Mouse (Mus musculus): ENCODE data around the gene Syngr3.
"Not testable (repeated sequence)": the region's sequence is repeated elsewhere in the genome, so short reads cannot be mapped to it uniquely, and the experiment has no call there.

The Syngr3 gene

GRCm38 (mm10) chr17:24676877-24677276 lies 12.9 kb downstream of the Syngr3 start:
- DNase-seq (ENCODE audit: extremely low spot score): no peak

- DNase-seq (ENCODE audit: extremely low spot score): peak; percentile 69
Observed at GRCm38 (mm10) chr17:24676187-24676586, 13.6 kb downstream of the Syngr3 start.

GRCm38 (mm10) chr17:24674277-24674676 lies 15.5 kb downstream of the Syngr3 start:
- DNase-seq (ENCODE audit: extremely low spot score): no peak

- no peak for DNase-seq (ENCODE audit: extremely low spot score)
Observed at GRCm38 (mm10) chr17:24672141-24672540, 17.6 kb downstream of the Syngr3 start.

- DNase-seq (ENCODE audit: extremely low spot score): no peak
Observed at GRCm38 (mm10) chr17:24671346-24671745, 18.4 kb downstream of the Syngr3 start.

- no peak for DNase-seq (ENCODE audit: extremely low spot score)
Observed at GRCm38 (mm10) chr17:24670246-24670844, 19.4 kb downstream of the Syngr3 start.

GRCm38 (mm10) chr17:24669545-24670245 lies 20.1 kb downstream of the Syngr3 start, which contains the start of gene Zfp598:
Gene Zfp598 (plus strand): TSS chr17:24669687.
- DNase-seq (ENCODE audit: extremely low spot score): peak; percentile 92

- not testable (repeated sequence) for DNase-seq (ENCODE audit: extremely low spot score)
Observed at GRCm38 (mm10) chr17:24669214-24669544, 20.6 kb downstream of the Syngr3 start.

GRCm38 (mm10) chr17:24667416-24667815 lies 22.3 kb downstream of the Syngr3 start:
- DNase-seq (ENCODE audit: extremely low spot score): peak; percentile 56

GRCm38 (mm10) chr17:24667011-24667410 lies 22.7 kb downstream of the Syngr3 start:
- not testable (repeated sequence) for DNase-seq (ENCODE audit: extremely low spot score)

GRCm38 (mm10) chr17:24658017-24658758 lies 31.6 kb downstream of the Syngr3 start, which contains the start of gene Npw:
Gene Npw (minus strand): TSS chr17:24658457.
- DNase-seq (ENCODE audit: extremely low spot score): peak; percentile 35

GRCm38 (mm10) chr17:24654969-24655368 lies 34.8 kb downstream of the Syngr3 start:
- DNase-seq (ENCODE audit: extremely low spot score): no peak

GRCm38 (mm10) chr17:24653967-24654710 lies 35.6 kb downstream of the Syngr3 start:
- DNase-seq (ENCODE audit: extremely low spot score): peak; percentile 87

GRCm38 (mm10) chr17:24651835-24652234 lies 37.9 kb downstream of the Syngr3 start:
- no peak for DNase-seq (ENCODE audit: extremely low spot score)

- DNase-seq (ENCODE audit: extremely low spot score): no peak
Observed at GRCm38 (mm10) chr17:24650766-24651165, 39.0 kb downstream of the Syngr3 start.

- peak; percentile 77 for DNase-seq (ENCODE audit: extremely low spot score)
Observed at GRCm38 (mm10) chr17:24650070-24650616, 39.6 kb downstream of the Syngr3 start, which contains the start of gene Slc9a3r2. Gene Slc9a3r2 (minus strand): TSS chr17:24650327.

- peak; percentile 32 for DNase-seq (ENCODE audit: extremely low spot score)
Observed at GRCm38 (mm10) chr17:24649581-24650069, 40.1 kb downstream of the Syngr3 start.

GRCm38 (mm10) chr17:24648731-24649377 lies 40.9 kb downstream of the Syngr3 start:
- DNase-seq (ENCODE audit: extremely low spot score): no peak

- no peak for DNase-seq (ENCODE audit: extremely low spot score)
Observed at GRCm38 (mm10) chr17:24647493-24647892, 42.3 kb downstream of the Syngr3 start.

- no peak for DNase-seq (ENCODE audit: extremely low spot score)
Observed at GRCm38 (mm10) chr17:24646381-24646780, 43.4 kb downstream of the Syngr3 start.

GRCm38 (mm10) chr17:24645916-24646315 lies 43.8 kb downstream of the Syngr3 start:
- DNase-seq (ENCODE audit: extremely low spot score): no peak
